Mouse (Mus musculus): ENCODE measurements at regions not wholly inside any gene's neighbourhood (a gene's known extent, or its start where the extent isn't known, plus 50 kb on each side); places are given as distances from the start of the nearest gene placed in this dataset.

DNA sequence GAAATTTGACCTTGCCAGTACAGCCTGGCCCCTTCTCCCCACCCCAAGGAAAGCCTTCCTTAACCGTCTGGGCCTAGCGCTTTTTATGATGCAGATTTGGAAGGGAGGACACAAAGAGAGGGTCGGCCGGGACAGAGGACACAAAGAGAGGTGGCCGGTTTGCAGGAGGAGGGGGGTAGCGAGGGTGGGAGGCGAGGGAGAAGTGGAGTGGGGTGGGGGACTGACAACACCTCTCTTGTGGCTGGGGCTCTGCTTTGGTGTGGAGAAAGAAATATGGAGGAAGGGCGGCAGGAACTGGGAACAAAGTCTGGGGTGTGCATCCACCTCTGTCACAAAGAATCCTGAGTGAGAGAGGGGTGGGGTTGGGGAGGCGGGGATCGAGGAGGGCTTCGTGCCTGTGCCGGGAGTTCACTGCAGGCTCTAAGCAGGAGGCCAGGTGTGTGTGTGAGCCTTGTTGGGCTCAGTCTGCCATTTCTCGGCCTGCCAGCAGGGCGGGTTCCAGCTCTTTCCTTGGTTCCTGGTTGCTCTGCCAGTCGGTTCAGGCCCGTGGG, 330.4 kb upstream of the Dio3 start:
- DNase-seq = no peak
- intact Hi-C loops (cut with DNase I) = no loop called here

- DNase-seq = no peak
Observed at GRCm38 (mm10) chr12:109949231-109949965, 329.5 kb upstream of the Dio3 start.

GRCm38 (mm10) chr12:109950632-109951031, 328.2 kb upstream of the Dio3 start:
- intact Hi-C loops (cut with DNase I) = no loop called here
- no peak for DNase-seq

More at GRCm38 (mm10) chr12:109949231-109949965, 329.5 kb upstream of the Dio3 start:
- intact Hi-C loops (cut with DNase I) = no loop called here

GRCm38 (mm10) chr12:109951473-109951872, 327.4 kb upstream of the Dio3 start:
- intact Hi-C loops (cut with DNase I) = no loop called here
- no peak for DNase-seq

DNA sequence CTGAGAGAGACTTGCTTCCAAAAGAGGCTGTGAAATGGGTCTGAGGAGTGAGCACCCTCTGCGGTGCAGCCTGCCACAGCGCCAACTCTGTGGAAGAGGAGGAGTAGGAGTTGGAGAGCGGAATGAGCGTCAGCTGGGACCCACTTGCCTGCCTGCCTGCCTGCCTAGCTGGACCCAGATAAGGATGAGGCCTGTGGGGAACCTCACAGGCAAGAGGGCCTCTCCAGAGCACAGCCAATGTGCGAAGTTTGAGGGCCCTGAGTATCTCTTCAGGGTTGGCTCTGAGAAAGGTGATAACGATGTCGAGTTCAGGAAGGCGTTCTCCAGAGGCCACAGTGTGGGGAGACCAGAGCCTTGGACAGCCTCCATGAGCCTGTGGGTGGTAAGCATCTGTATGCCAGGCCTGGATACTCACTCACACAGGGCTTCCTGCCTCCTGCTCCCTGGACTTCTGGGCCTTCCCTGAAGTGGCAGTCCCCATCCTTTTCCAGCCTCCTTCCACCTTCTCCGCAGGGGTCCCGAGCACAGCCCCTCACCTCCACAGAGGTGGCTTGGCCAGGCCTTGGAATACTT, 326.9 kb upstream of the Dio3 start:
- intact Hi-C loops (cut with DNase I) = no loop called here
- DNase-seq = no peak

DNA sequence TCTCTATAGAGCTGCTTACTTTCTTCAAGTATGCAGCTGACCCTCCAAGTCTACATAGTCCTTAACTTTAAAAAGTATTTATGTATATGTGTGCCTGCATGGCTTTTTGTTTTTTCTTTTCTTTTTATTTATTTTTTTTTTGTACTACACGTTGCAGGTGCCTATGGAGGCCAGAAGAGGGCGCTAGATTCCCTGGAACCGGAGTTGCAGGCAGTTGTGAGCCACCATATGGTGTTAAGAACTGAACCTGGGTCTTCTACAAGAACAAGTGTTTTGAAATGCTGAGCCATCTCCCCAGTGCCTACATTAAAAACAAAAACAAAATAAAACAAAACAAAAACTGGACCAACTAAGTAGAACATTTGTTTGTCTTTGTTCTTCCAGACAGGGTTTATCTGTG, 325.9 kb upstream of the Dio3 start:
- no peak for DNase-seq
- intact Hi-C loops (cut with DNase I) = no loop called here

GRCm38 (mm10) chr12:109957305-109957704, 321.6 kb upstream of the Dio3 start:
- DNase-seq = no peak
- intact Hi-C loops (cut with DNase I) = no loop called here

DNA sequence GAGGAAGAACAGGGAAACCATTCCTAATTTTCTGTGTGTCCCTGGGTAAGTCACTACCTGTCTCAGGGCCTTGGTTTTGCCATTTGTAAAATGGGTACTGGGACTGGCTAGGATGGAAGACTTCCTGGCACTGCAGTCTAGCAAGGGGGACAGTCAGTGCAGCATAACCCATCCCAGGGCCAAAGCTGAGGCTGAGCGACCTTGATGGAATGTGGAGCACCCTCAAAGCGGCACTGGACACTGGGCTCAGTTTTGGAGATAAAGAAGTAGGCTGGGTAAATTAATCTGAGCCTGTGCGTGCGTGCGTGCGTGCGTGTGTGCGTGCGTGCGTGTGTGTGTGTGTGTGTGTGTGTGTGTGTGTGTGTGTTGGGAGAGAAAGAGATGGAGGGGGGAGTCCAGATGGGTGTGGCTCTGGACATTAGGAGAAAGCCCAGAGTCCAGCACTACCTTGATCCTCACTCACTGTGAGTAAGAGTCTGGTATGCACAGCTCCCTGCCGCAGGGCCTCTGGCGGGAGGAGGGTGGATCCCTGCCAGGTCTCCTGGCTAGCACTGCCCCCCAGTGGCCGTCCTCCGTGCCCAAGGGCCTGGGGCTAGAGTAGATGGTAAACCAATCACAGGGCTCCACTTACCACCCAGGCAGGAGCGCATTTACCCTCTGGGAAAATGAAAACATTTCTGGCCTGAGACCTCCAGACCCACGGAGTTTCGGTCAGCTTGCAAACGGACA, 320.3 kb upstream of the Dio3 start:
- DNase-seq = peak; percentile 59 to 81
- intact Hi-C loops (cut with DNase I) = loop anchor here (2.0 kb wide), 1 partner anchor 522 kb away; no protein-coding TSS in a partner anchor

DNA sequence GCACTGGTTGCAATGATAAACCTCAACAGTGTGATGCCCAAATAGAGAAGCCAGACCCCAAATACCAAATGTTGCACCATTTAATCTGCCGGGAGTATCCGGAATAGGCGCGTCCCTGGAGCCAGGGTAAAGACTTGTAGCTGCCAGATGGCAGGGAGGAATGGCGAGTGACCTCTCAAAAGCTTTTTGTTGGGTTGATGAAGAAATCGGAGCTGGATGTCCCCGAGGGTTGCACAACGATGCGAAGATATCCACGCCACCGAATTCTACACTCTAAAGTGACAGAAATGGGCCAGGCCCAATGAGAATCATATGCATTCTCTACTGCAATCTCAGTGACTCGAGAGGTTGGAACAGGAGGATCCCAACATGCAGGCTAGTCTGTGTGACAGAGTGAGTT, 312.1 kb upstream of the Dio3 start:
- no peak for DNase-seq
- intact Hi-C loops (cut with DNase I) = no loop called here

DNA sequence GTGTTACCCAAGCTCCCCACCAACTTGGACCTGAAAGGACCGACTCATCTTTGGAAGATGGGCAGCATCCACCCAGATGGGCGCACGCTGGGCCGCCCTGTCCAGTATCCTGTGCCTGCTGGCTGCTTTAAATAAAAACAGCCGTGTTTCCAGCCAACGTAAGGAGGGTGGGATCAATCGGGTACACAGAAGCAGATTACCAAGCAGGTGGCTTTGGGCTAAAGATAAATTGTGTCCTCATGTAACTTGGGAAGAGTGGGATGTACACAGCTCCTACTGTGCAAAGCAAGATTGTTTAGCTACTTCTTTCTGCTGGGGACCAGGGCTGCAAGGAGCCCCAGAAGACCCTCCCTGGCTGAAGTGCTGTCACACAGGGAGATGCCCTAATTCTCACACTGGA, 310.6 kb upstream of the Dio3 start:
- intact Hi-C loops (cut with DNase I) = no loop called here
- no peak for DNase-seq

- intact Hi-C loops (cut with DNase I) = no loop called here
- DNase-seq = no peak
Observed at GRCm38 (mm10) chr12:109971508-109971907, 307.4 kb upstream of the Dio3 start.

- DNase-seq = no peak
- intact Hi-C loops (cut with DNase I) = no loop called here
Observed at GRCm38 (mm10) chr12:109972366-109973015, 306.4 kb upstream of the Dio3 start.

GRCm38 (mm10) chr12:109973598-109973997, 305.3 kb upstream of the Dio3 start:
- no peak for DNase-seq
- intact Hi-C loops (cut with DNase I) = no loop called here

- no peak for DNase-seq
- intact Hi-C loops (cut with DNase I) = no loop called here
Observed at GRCm38 (mm10) chr12:109975176-109975972, 303.5 kb upstream of the Dio3 start.

GRCm38 (mm10) chr12:109984651-109985050, 294.2 kb upstream of the Dio3 start:
- intact Hi-C loops (cut with DNase I) = no loop called here
- DNase-seq = no peak

GRCm38 (mm10) chr12:109993410-109993809, 285.5 kb upstream of the Dio3 start:
- intact Hi-C loops (cut with DNase I) = no loop called here
- no peak for DNase-seq

GRCm38 (mm10) chr12:110002717-110003116, 276.2 kb upstream of the Dio3 start:
- intact Hi-C loops (cut with DNase I) = no loop called here
- DNase-seq = no peak

DNA sequence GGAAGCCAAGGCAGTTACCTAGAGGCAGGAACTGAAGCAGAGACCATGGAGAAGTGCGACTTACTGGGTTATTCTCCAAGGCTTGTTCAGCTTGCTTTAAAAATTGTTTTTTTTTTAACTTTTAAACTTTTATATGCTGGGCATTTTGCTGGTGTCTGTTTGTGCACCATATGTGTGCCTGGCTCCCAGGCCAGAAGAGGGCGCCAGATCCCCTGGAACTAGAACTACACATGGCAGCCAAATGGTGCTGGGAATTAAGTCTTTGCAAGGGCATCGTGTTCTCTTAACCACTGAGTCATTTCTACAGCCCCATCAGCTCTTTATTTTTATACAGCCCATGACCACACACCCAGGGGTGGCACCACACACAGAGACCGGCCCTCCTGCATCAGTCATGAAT, 269.7 kb upstream of the Dio3 start:
- DNase-seq = no peak
- intact Hi-C loops (cut with DNase I) = no loop called here

DNA sequence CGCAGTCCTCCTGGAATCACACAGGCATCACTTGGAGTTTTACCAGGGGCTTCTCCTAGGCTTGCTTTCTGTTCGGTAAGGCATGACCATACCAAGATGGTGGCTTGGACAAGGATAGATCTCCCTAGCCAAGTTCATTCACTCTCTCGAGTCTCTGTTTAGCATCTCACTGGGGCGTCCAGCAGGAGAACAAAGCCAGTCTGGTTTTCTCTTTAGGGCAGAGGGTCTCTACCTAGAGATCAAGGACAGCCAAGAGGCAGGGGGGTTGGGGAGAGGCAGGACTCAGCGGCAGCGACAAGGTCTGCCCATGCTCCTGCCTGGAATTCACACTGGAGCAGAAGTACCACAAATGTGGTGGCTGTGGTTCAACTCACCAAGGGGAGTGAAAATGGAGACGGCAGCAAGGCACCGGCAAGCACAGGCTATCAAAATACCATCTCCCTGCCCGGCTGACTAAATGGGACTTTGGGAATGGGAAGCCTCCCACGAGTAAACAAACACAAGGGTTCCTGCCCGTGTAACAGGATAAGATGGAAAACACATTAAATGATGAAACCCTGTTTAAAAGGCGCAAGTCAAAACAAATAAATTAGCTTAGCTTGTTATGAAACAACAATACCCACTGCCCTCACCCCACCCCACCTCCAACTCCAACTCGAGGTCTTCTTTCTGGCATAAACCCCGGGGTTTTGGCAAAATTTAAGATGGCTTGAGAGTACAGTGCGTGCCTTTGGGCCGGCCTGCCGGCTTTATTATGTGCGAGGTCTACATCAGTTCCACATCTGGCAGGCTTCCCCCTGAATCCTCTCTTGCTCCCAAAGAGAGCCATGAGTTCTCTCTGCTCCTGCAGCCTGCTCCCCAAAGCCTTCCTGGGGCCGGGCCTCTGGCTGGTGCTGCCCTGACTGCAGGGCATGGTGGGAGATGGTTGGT, 258.1 kb upstream of the Dio3 start:
- intact Hi-C loops (cut with DNase I) = no loop called here
- no peak for DNase-seq

All from heart, postnatal 14 days (tissue).